7 mouse cellular contexts compared by ENCODE assay signal in the genomic region with DNA sequence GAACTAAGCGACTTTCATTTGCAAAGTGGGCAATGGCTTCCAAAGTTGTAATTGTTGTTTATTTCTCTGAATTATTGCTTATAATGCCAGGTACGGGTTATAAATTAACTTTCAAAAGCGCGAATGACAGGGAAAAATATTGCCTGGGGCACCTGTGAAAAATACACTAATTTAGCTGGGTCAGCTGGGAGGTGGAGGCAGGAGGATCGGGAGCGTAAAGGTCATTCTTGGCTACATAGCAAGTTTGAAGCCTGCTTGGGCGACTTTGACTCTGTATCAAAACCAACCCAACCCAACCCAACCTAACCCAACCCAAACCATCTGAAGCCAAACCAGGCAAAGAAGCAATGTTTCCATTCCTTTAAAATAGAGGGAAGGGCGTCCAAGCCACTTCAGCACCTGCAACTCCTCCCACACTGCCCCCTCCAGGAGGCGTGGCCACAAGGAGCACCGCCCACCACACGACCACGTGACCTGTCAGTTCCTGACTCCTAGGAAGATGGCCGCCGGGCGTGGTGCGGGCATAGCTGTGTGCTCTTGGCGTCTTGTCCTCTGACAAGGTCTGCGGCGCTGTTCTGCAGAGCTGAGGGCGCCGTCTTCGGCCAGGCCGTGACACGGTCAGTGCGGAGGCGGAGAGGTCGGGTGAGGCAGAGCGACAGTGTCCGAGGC. TPM values are rescaled to one million over a fixed set of nuclear protein-coding genes. Genes with fewer than 3 reads are reported as not detected.
DNase-seq lines count a peak whose midpoint lies in the region; ATAC-seq lines count a peak whose summit lies in the region.

Kidins220 (plus strand) TSS at position 480 of the 669 bp plus-strand sequence.

- H3K4me2 ChIP-seq in embryonic facial prominence, embryonic 11.5 days (ENCODE audit: low read depth, low read length), result peak within 1 kb of the TSS; percentile 53
- H3K4me2 ChIP-seq in limb, embryonic 11.5 days (ENCODE audit: low read depth, severe bottlenecking), result peak within 1 kb of the TSS; percentile 69
- H3K4me2 ChIP-seq in midbrain, embryonic 14.5 days (ENCODE audit: low read length), result peak within 1 kb of the TSS; percentile 57

- no peaks in the 10 kb centered on the region for H3K36me3 ChIP-seq in embryonic facial prominence, embryonic 11.5 days (replicated peaks; ENCODE audit: control insufficient read depth, insufficient read depth, low read depth, low read length)
- no peaks in the 10 kb centered on the region for H3K36me3 ChIP-seq in limb, embryonic 11.5 days (ENCODE audit: control insufficient read depth, insufficient read depth, low read length)
- no peaks in the 10 kb centered on the region for H3K36me3 ChIP-seq in midbrain, embryonic 14.5 days (ENCODE audit: control insufficient read depth, insufficient read depth, low read length)

- H3K9me3 ChIP-seq in embryonic facial prominence, embryonic 11.5 days (replicated peaks; ENCODE audit: control insufficient read depth, low read length), result no peaks in the 10 kb centered on the region
- H3K9me3 ChIP-seq in limb, embryonic 11.5 days (ENCODE audit: control insufficient read depth, low read length), result no peaks in the 10 kb centered on the region
- H3K9me3 ChIP-seq in midbrain, embryonic 14.5 days (ENCODE audit: control insufficient read depth, low read length), result no peaks in the 10 kb centered on the region; the same call in 1 of the 2 replicates

- peak; percentile 86 for ATAC-seq in embryonic facial prominence, embryonic 11.5 days (replicated peaks; ENCODE audit: insufficient number of reproducible peaks, low FRiP score, low TSS enrichment, low read depth)
- ATAC-seq in limb, embryonic 11.5 days (ENCODE audit: insufficient number of reproducible peaks, low FRiP score, low TSS enrichment, low read depth), result peak; percentile 92
- ATAC-seq in midbrain, embryonic 14.5 days (ENCODE audit: low FRiP score, low TSS enrichment), result peak; percentile 92

- DNase-seq in adrenal gland, postnatal 14 days, result peak; percentile 98
- DNase-seq in embryonic facial prominence, embryonic 11.5 days (ENCODE audit: low spot score), result peak; percentile 94
- DNase-seq in heart, adult 11 months, result peak; percentile 99
- peak; percentile 98 for DNase-seq in kidney, adult 18-20 months
- DNase-seq in limb, embryonic 11.5 days (ENCODE audit: low spot score), result peak; percentile 97
- peak; percentile 96 for DNase-seq in midbrain, embryonic 14.5 days
- peak; percentile 89 to 98 for DNase-seq in spleen, adult 18-20 months

- WGBS in embryonic facial prominence, embryonic 11.5 days, result 15% methylated on average over 26 of the region's 29 CpGs
- 15% methylated on average over 26 of the region's 29 CpGs for WGBS in limb, embryonic 11.5 days
- WGBS in midbrain, embryonic 14.5 days, result 16% methylated on average over 29 of the region's 29 CpGs

- peak within 1 kb of the TSS; percentile 73 for H3K9ac ChIP-seq in embryonic facial prominence, embryonic 11.5 days (replicated peaks; ENCODE audit: low read length)
- peak within 1 kb of the TSS; percentile 57 for H3K9ac ChIP-seq in limb, embryonic 11.5 days (ENCODE audit: low read length)
- peak within 1 kb of the TSS; percentile 83 for H3K9ac ChIP-seq in midbrain, embryonic 14.5 days (replicated peaks; ENCODE audit: low read length)

- H3K27me3 ChIP-seq in embryonic facial prominence, embryonic 11.5 days (ENCODE audit: control insufficient read depth, insufficient read depth, low read length), result no peaks in the 10 kb centered on the region
- H3K27me3 ChIP-seq in limb, embryonic 11.5 days (ENCODE audit: control insufficient read depth, insufficient read depth, low read length), result no peaks in the 10 kb centered on the region
- no peaks in the 10 kb centered on the region for H3K27me3 ChIP-seq in midbrain, embryonic 14.5 days (ENCODE audit: control insufficient read depth, insufficient read depth, low read length)

- no peaks in the 10 kb centered on the region for H3K4me1 ChIP-seq in embryonic facial prominence, embryonic 11.5 days (ENCODE audit: control insufficient read depth, insufficient read depth, low read length)
- H3K4me1 ChIP-seq in limb, embryonic 11.5 days (ENCODE audit: control insufficient read depth, insufficient read depth, low read length), result no peaks in the 10 kb centered on the region
- peaks cover 12% of the 10 kb centered on the region for H3K4me1 ChIP-seq in midbrain, embryonic 14.5 days (ENCODE audit: control insufficient read depth, insufficient read depth, low read length)

- peak within 1 kb of the TSS; percentile 79 for H3K4me3 ChIP-seq in embryonic facial prominence, embryonic 11.5 days (ENCODE audit: low read depth, low read length)
- H3K4me3 ChIP-seq in limb, embryonic 11.5 days (ENCODE audit: low read depth, low read length), result peak within 1 kb of the TSS; percentile 76
- H3K4me3 ChIP-seq in midbrain, embryonic 14.5 days (replicated peaks; ENCODE audit: low read depth, low read length), result peak within 1 kb of the TSS; percentile 77

- H3K27ac ChIP-seq in embryonic facial prominence, embryonic 11.5 days (replicated peaks; ENCODE audit: low read depth, low read length), result peak within 1 kb of the TSS; percentile 76
- H3K27ac ChIP-seq in limb, embryonic 11.5 days (replicated peaks; ENCODE audit: low read depth, low read length), result peak within 1 kb of the TSS; percentile 45; the same call in 1 of the 2 replicates
- peak within 1 kb of the TSS; percentile 94 for H3K27ac ChIP-seq in midbrain, embryonic 14.5 days (replicated peaks; ENCODE audit: low read depth, low read length)

RNA-seq across cellular contexts. Expression of gene Kidins220, which starts in this region (rescaled TPM):
- 83.9 and 87.5 TPM in 2 replicates for total RNA-seq in adrenal gland, postnatal 14 days (2021)
- polyA plus RNA-seq in embryonic facial prominence, embryonic 11.5 days (2014; fragmentation: Nextera tagmentation; extraction: Ambion mirVana), result 23.4 and 28.8 TPM in 2 replicates
- 14.7 and 22.2 TPM in 2 replicates for polyA plus RNA-seq in limb, embryonic 11.5 days (2014; fragmentation: Nextera tagmentation; extraction: Ambion mirVana)
- 188 and 219 TPM in 2 replicates for polyA plus RNA-seq in midbrain, embryonic 14.5 days (2014; fragmentation: Nextera tagmentation; extraction: Ambion mirVana)

Comparison
In these comparisons a context has a peak if more than half of its experiments do, and no peak if none do; other contexts are left out.
1. Peak in every context shown above with its lines: DNase-seq, ATAC-seq, H3K4me3 ChIP-seq and H3K27ac ChIP-seq.